Mouse (Mus musculus): ENCODE measurements around the gene Rps28.

DNA sequence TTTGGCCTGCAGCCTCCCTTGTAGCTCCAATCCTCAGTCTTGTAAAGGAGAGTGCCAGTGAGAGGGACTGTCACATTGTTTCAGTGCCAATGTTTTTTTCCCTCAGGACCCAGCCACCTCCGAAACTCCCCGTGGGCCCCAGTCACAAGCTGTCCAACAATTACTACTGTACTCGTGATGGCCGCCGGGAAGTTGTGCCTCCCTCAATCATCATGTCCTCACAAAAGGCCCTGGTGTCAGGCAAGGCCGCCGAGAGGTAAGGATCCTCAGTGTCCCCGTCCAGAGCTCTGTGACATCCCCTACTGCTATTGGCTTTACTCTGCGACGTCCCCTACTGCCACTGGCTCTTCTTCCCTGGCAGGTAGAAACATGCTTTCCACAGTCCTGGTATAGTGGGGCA is 5.2 kb upstream of the Rps28 start:
- no peak for TF ChIP-seq CTCF (IDR thresholded peaks at IDR 0.05)
- TF ChIP-seq EP300 (IDR thresholded peaks at IDR 0.05), result no peak

Measured in lung, postnatal 0 days (tissue).